Mouse (Mus musculus): ENCODE measurements around the gene Exoc3l. TPM values are rescaled to one million over a fixed set of nuclear protein-coding genes. Genes with fewer than 3 reads are reported as not detected.

The Exoc3l gene
- polyA plus RNA-seq (2015; fragmentation: Nextera tagmentation; extraction: Ambion mirVana): 6.0 and 8.7 TPM in 2 replicates

DNA sequence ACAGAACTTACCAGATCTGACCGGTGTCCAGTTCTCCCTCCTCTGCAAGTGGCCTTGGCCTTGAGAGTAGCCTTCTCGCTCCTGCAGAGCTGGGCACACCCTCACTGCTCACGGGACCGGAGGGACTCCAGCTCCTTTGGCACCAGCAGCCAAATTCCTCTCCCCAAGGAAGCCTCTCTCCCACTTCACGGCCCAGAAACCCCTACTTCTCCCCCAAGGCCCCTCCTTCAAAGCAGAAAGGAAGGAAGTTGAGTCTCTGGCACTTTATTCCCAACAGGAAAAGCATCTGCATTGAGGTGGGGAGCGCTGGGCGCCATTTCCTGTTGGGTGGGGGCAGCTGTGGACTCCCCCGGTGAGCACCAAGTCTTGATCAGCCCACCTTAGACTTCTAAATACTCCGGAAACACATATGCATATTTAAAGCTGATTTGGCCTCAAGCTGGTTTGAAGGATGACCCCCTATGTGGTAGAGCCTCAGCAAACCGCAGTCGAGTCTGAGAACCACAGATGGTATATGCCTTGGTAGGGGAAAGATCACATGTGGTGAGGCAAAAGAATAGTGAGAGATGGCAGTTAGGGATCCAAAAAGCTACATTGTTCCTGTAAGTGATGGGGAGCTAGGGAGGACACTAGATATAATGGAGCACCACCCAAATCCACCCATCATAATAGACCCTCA is at the start of gene Exoc3l:
Exoc3l (minus strand) TSS at position 207 of the 679 bp plus-strand sequence.

DNA sequence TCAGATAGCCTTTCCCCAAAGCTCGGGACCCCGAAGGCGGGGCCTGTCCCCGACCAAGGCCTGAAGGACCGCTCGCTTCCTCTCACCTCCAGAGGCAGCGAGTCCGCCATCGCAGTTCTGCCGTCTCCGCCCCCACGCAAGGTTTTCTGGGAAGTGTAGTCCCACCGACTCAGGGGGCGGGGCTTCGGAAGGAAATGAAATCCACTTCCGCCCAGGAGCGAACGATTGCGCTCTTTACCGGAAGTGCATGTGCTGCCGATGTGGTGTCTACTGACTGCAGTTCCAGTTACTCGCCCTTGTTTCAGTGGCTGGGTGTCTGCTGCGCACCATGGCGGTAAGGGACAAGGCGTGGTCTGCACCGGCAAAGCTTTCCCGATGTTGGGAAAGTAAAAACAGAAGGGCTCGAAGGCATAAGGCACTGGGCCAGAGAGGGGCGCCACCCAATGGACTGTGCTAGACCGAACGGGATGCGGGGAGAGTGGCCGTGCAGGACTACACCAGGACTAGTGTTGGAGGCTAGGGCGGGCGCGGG is 30.3 kb upstream of the Exoc3l start, which contains the start of the genes Lrrc29 and Tmem208:
Lrrc29 (minus strand) TSS at position 138 of the 532 bp plus-strand sequence.
Tmem208 (plus strand) TSS at position 214 of the 532 bp plus-strand sequence.

GRCm38 (mm10) chr8:105305211-105306145 is 9.6 kb upstream of the Exoc3l start, which contains the start of gene Elmo3:
Elmo3 (plus strand) TSS chr8:105305601.

DNA sequence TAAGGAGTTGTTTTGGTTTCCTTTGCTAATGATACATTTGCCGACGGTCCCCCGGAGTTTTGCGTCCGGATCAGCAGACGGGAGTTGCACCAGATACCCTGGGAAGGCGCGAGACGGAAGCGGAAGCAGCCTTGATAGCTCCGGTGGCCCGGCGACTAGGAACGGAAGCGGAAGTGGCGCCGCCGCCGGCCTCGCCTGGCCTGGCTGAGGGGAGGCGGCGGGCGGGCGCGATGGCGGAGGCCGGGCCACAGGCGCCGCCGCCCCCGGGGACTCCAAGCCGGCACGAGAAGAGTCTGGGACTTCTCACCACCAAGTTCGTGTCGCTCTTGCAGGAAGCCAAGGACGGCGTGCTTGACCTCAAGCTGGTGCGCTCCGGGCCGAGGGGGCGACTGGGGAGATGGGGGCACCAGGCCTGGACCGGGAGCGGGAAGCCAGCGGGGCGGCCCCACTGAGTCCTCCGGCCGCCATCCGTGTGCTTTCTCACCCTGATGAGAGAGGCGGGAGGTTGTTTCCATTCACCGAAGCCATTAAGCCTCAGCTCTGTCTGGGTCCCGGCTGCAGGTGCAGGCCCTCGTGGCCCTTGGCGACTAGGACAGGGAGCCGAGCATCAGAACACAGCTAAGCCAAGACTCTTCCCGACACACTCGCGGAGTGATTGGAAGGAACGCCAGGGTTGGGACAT is 1.8 kb upstream of the Exoc3l start, which contains the start of gene E2f4:
E2f4 (plus strand) TSS at position 153 of the 682 bp plus-strand sequence.

GRCm38 (mm10) chr8:105289805-105290460 is 6.0 kb downstream of the Exoc3l start, which contains the start of gene 4931428F04Rik:
4931428F04Rik (minus strand) TSS chr8:105289864.

DNA sequence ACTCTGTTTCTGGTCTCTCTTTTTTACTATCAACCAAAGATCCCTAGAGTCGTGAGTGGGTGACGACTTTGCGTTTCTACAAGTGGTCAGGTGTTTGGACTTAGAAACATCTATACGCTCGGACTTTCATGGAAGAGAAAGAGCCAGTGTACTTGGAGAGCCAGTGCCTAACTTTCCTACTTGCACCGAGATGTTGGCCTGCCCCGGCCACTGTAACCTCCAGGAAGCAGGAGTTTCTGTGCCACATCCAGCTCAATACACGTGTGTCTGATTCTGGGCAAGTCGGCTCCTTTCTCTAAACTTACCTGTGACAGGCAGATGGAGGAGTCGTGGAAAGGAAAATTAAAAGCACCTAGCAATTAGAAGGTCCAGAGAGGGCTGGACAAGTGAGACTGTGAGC is 20.1 kb downstream of the Exoc3l start, which contains the start of gene Nol3:
Nol3 (plus strand) TSS at position 301 of the 400 bp plus-strand sequence.

GRCm38 (mm10) chr8:105269461-105269947 is 26.4 kb downstream of the Exoc3l start, which contains the start of gene Hsf4:
Hsf4 (plus strand) TSS chr8:105269801.

GRCm38 (mm10) chr8:105264024-105264982 is 31.6 kb downstream of the Exoc3l start, which contains the start of the genes Tradd and Fbxl8:
Tradd (minus strand) TSS chr8:105264609.
Fbxl8 (plus strand) TSS chr8:105264648.

GRCm38 (mm10) chr8:105254966-105255350 is 40.9 kb downstream of the Exoc3l start, which contains the start of gene B3gnt9:
B3gnt9 (minus strand) TSS chr8:105255153.

MicroRNAs within 50 kb of the gene (microRNA counts, 519-probe panel; counts per million panel counts)
- 3,728 counts per million, percentile 29 among the panel's probes with 10 or more counts for microRNA mmu-miR-328

Small RNA genes within 50 kb of the gene (microRNA-seq; reads per million reads assigned to microRNA genes)
- gene Gm27320: not detected
- gene Mir328: 409 reads per million, percentile 65 among the genes with 10 or more reads in this experiment

Other genes with a start within 250 kb of the Exoc3l start
- not detected in 2 replicates for gene Ces3a, start 247.5 kb downstream of the Exoc3l start, polyA plus RNA-seq (2015; fragmentation: Nextera tagmentation; extraction: Ambion mirVana)
- gene Ces3b, start 212.3 kb downstream of the Exoc3l start, polyA plus RNA-seq (2015; fragmentation: Nextera tagmentation; extraction: Ambion mirVana): not detected in 2 replicates
- gene Ces4a, start 164.3 kb downstream of the Exoc3l start, polyA plus RNA-seq (2015; fragmentation: Nextera tagmentation; extraction: Ambion mirVana): 0.14 and 0.15 TPM in 2 replicates
- gene Cbfb, start 125.4 kb downstream of the Exoc3l start, polyA plus RNA-seq (2015; fragmentation: Nextera tagmentation; extraction: Ambion mirVana): 30.7 and 34.8 TPM in 2 replicates
- 19.1 and 19.5 TPM in 2 replicates for gene D230025D16Rik, start 71.0 kb downstream of the Exoc3l start, polyA plus RNA-seq (2015; fragmentation: Nextera tagmentation; extraction: Ambion mirVana)
- gene B3gnt9, start 40.9 kb downstream of the Exoc3l start, polyA plus RNA-seq (2015; fragmentation: Nextera tagmentation; extraction: Ambion mirVana): 13.8 and 15.8 TPM in 2 replicates
- 13.8 and 16.2 TPM in 2 replicates for gene Tradd, start 31.5 kb downstream of the Exoc3l start, polyA plus RNA-seq (2015; fragmentation: Nextera tagmentation; extraction: Ambion mirVana)
- 1.9 and 2.9 TPM in 2 replicates for gene Fbxl8, start 31.5 kb downstream of the Exoc3l start, polyA plus RNA-seq (2015; fragmentation: Nextera tagmentation; extraction: Ambion mirVana)
- 1.2 and 1.9 TPM in 2 replicates for gene Hsf4, start 26.3 kb downstream of the Exoc3l start, polyA plus RNA-seq (2015; fragmentation: Nextera tagmentation; extraction: Ambion mirVana)
- gene Nol3, start 20.0 kb downstream of the Exoc3l start, polyA plus RNA-seq (2015; fragmentation: Nextera tagmentation; extraction: Ambion mirVana): 9.1 and 9.4 TPM in 2 replicates
- gene 4931428F04Rik, start 6.2 kb downstream of the Exoc3l start, polyA plus RNA-seq (2015; fragmentation: Nextera tagmentation; extraction: Ambion mirVana): 53.4 and 66.4 TPM in 2 replicates
- 29.8 and 32.5 TPM in 2 replicates for gene E2f4, start 1.6 kb upstream of the Exoc3l start, polyA plus RNA-seq (2015; fragmentation: Nextera tagmentation; extraction: Ambion mirVana)
- 0.76 and 1.2 TPM in 2 replicates for gene Elmo3, start 9.5 kb upstream of the Exoc3l start, polyA plus RNA-seq (2015; fragmentation: Nextera tagmentation; extraction: Ambion mirVana)
- 1.1 and 1.2 TPM in 2 replicates for gene Lrrc29, start 30.2 kb upstream of the Exoc3l start, polyA plus RNA-seq (2015; fragmentation: Nextera tagmentation; extraction: Ambion mirVana)
- gene Tmem208, start 30.3 kb upstream of the Exoc3l start, polyA plus RNA-seq (2015; fragmentation: Nextera tagmentation; extraction: Ambion mirVana): 162 and 168 TPM in 2 replicates
- 0.65 and 1.3 TPM in 2 replicates for gene Fhod1, start 51.9 kb upstream of the Exoc3l start, polyA plus RNA-seq (2015; fragmentation: Nextera tagmentation; extraction: Ambion mirVana)
- 10.0 and 13.8 TPM in 2 replicates for gene Slc9a5, start 52.7 kb upstream of the Exoc3l start, polyA plus RNA-seq (2015; fragmentation: Nextera tagmentation; extraction: Ambion mirVana)
- gene Plekhg4, start 77.2 kb upstream of the Exoc3l start, polyA plus RNA-seq (2015; fragmentation: Nextera tagmentation; extraction: Ambion mirVana): 1.3 and 2.0 TPM in 2 replicates
- not detected in 2 replicates for gene Kctd19, start 117.4 kb upstream of the Exoc3l start, polyA plus RNA-seq (2015; fragmentation: Nextera tagmentation; extraction: Ambion mirVana)
- gene Lrrc36, start 117.5 kb upstream of the Exoc3l start, polyA plus RNA-seq (2015; fragmentation: Nextera tagmentation; extraction: Ambion mirVana): 0.53 and 0.54 TPM in 2 replicates
- 263 and 304 TPM in 2 replicates for gene Tppp3, start 175.4 kb upstream of the Exoc3l start, polyA plus RNA-seq (2015; fragmentation: Nextera tagmentation; extraction: Ambion mirVana)
- 33.4 and 36.8 TPM in 2 replicates for gene Zdhhc1, start 200.8 kb upstream of the Exoc3l start, polyA plus RNA-seq (2015; fragmentation: Nextera tagmentation; extraction: Ambion mirVana)
- 0.45 and 0.53 TPM in 2 replicates for gene Hsd11b2, start 222.7 kb upstream of the Exoc3l start, polyA plus RNA-seq (2015; fragmentation: Nextera tagmentation; extraction: Ambion mirVana)

Data from neural tube, postnatal 0 days (tissue).